Mouse (Mus musculus) bone marrow macrophage, adult 2 months (primary cell): Measurements from ENCODE around the gene Krt19.

Experiments
- CTCF ChIP-seq: IDR thresholded peaks from 2 replicates; pipeline ENCODE4 v1.5.1; 2012; ENCODE audit warnings: low read depth, mild to moderate bottlenecking, low read length, moderate library complexity
- POLR2A ChIP-seq: IDR thresholded peaks from 2 replicates; pipeline ENCODE4 v1.6.1; 2012; ENCODE audit warnings: mild to moderate bottlenecking, low read depth, low read length, borderline replicate concordance

DNA sequence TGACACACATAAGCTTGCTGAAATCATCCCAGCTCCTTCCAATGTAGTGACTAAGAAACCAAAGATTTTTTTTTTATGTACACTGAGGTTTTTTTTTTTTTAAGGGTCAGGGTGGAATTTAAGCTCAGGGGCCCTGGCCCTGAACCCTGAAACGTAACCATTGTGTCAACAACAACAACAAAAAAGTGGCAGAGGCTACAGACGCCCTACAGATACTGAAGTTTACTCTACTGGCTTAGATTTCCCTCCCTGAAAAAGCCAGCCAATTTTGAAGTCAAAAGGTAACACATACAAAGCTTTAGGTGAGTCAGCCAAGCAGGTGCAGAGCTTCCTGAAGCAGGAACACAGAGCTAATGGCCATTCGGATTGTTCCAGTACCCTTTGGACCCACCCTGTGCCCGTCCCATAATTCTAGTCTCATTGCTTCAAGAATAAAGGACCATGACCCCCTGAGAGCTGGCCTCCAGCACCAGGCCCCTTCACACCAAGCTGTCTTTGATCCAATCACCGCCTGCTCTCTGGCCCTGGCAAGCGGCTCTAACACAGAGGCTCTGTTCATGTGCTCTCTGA lies 9.5 kb upstream of the Krt19 start:
- TF ChIP-seq POLR2A = no peak
- no peak for TF ChIP-seq CTCF
